Mouse (Mus musculus) myocyte (in vitro differentiated cells): ENCODE measurements around the gene Myom1.

Experiments used
- E2F4 ChIP-seq: IDR thresholded peaks from one replicate; pipeline ENCODE4 v1.6.1; 2011; ENCODE audit warnings: mild to moderate bottlenecking, control low read depth, moderate library complexity; ENCODE audit not compliant: insufficient read depth
- MAX ChIP-seq: IDR thresholded peaks from one replicate; pipeline ENCODE4 v1.6.1; 2011; ENCODE audit warnings: low read depth, mild to moderate bottlenecking, control low read depth
- MYOD1 ChIP-seq, 3 experiments: IDR thresholded peaks; one replicate each; pipeline ENCODE4 v1.6.1; 2011; ENCODE audit warnings: control low read depth in 2 of 3, low read depth in 2 of 3, mild to moderate bottlenecking in 2 of 3, moderate library complexity in 1 of 3; ENCODE audit not compliant: insufficient read length in 2 of 3, control insufficient read depth in 1 of 3
- MYOG ChIP-seq, 3 experiments: IDR thresholded peaks; one replicate each; pipeline ENCODE4 v1.6.1; 2011; ENCODE audit warnings: control low read depth in 2 of 3, low read depth in 2 of 3, mild to moderate bottlenecking in 2 of 3; ENCODE audit not compliant: insufficient read length in 2 of 3, control insufficient read depth in 1 of 3, insufficient read depth in 1 of 3
- POLR2A ChIP-seq: IDR thresholded peaks from one replicate; pipeline ENCODE4 v1.6.1; 2011; ENCODE audit warnings: low read depth, mild to moderate bottlenecking, control low read depth, moderate library complexity; ENCODE audit not compliant: insufficient read length
- POLR2AphosphoS2 ChIP-seq: IDR thresholded peaks from one replicate; pipeline ENCODE4 v1.6.1; 2011; ENCODE audit warnings: low read depth, control low read depth; ENCODE audit not compliant: insufficient read length
- REST ChIP-seq: IDR thresholded peaks from one replicate; pipeline ENCODE4 v1.6.1; 2011; ENCODE audit warnings: mild to moderate bottlenecking, control low read depth, moderate library complexity; ENCODE audit not compliant: insufficient read depth, insufficient read length
- TCF12 ChIP-seq: IDR thresholded peaks from one replicate; pipeline ENCODE4 v1.6.1; 2011; ENCODE audit warnings: mild to moderate bottlenecking, control low read depth; ENCODE audit not compliant: poor library complexity, insufficient read depth, severe bottlenecking
- TCF3 ChIP-seq: IDR thresholded peaks from one replicate; pipeline ENCODE4 v1.6.1; 2011; ENCODE audit warnings: low read depth, control low read depth; ENCODE audit not compliant: insufficient read length
- USF1 ChIP-seq: IDR thresholded peaks from one replicate; pipeline ENCODE4 v1.6.1; 2011; ENCODE audit warnings: low read depth, mild to moderate bottlenecking, control low read depth, moderate library complexity

DNA sequence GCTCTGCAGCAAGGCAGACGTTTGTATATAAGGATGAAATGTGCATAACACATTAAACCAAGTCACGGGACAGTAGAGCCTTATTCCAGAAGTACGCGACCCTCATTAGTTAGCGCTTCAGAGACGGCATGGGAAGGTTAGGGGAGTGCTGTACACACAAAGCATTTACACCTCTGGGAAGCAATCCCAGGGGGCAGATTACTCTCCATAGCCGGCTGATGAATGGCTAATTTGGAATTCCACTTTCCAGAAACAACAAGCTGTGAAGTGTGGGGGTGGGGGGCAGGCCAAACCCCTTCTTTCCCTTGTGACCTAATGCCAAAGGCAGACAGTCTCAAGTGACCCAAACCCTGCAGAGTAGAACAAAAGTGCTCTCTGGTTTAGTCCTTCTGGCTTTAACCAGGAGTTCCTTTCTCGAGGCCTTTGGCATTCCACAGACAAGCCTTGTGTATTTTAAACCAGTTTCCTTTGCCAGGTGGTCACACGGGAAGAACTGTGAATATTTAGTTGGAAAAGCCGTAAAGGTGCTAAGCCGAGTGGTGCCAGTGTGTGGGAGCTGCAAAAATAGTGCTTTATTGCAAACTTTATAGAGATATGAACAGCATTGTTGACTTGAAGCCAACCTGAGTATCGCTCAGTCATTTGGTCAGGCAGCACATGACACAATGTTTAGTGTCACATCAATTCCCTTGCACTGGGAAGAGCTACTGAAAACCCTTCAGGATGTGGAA lies 37.6 kb downstream of the Myom1 start:
- TF ChIP-seq POLR2A (no peak), TCF12 (no peak), E2F4 (no peak), POLR2AphosphoS2 (no peak), REST (no peak), MYOG (IDR thresholded peaks at IDR 0.05; ENCODE audit: control insufficient read depth in 1 of 3, insufficient read depth in 1 of 3, insufficient read length in 2 of 3, low read depth in 2 of 3) (no peak), MAX (no peak), TCF3 (no peak), USF1 (peak; percentile 54), MYOD1 (IDR thresholded peaks at IDR 0.05; ENCODE audit: control insufficient read depth in 1 of 3, insufficient read length in 2 of 3, low read depth in 2 of 3) (no peak)
